Mouse (Mus musculus): ENCODE data around the gene Lpar2. TPM values are rescaled to one million over a fixed set of nuclear protein-coding genes. Genes with fewer than 3 reads are reported as not detected.

Lpar2 gene
- total and polyA plus RNA-seq, 3 experiments, result 0.74 to 3.0 (median 1.2) TPM

- dilution Hi-C loops (cut with MboI; ENCODE audit: extremely low pct_ligation_motif_present, extremely low pct_unique_long_range_greater_than_20kb, low sequenced_read_pairs) (no loop called here), in situ Hi-C loops (cut with MboI; ENCODE audit: low pct_ligation_motif_present, low pct_unique_long_range_greater_than_20kb, low sequenced_read_pairs) (no loop called here)
- Histone ChIP-seq H3K9ac (ENCODE audit: insufficient read depth, low read depth) (no peak overlapping the region), H3K27ac (ENCODE audit: insufficient read depth, low read depth) (no peak overlapping the region), H3K36me3 (replicated peaks in 1 of 2; ENCODE audit: control insufficient read depth in 1 of 2, insufficient read depth in 1 of 2, low read length in 1 of 2) (peaks cover 0 to 11% of the 10 kb centered on the region in 2 experiments), H3K27me3 (replicated peaks) (no peaks in the 10 kb centered on the region), H3K4me3 (replicated peaks in 1 of 3; ENCODE audit: low read depth in 2 of 3, low read length in 2 of 3, poor library complexity in 1 of 3) (no peak overlapping the region), H3K4me2 (ENCODE audit: insufficient read depth, low read depth, poor library complexity, severe bottlenecking) (no peak overlapping the region), H3K4me1 (ENCODE audit: control insufficient read depth in 1 of 2, insufficient read depth in 2 of 2) (no peaks in the 10 kb centered on the region), H3K79me2 (replicated peaks; ENCODE audit: control insufficient read depth, extremely low read depth, insufficient read depth, poor library complexity, severe bottlenecking) (no peaks in the 10 kb centered on the region), H3K9me3 (replicated peaks; ENCODE audit: low read length) (peaks cover 16% of the 10 kb centered on the region)
- DNase-seq (ENCODE audit: extremely low read depth), result no peak
- TF ChIP-seq KAT2A (IDR thresholded peaks at IDR 0.05; ENCODE audit: insufficient replicate concordance, low read length), result no peak
- no peak for TF ChIP-seq BHLHE40 (IDR thresholded peaks at IDR 0.05; ENCODE audit: low read depth, low read length)
- TF ChIP-seq POLR2A (IDR thresholded peaks at IDR 0.05; ENCODE audit: low read depth, low read length), result no peak
- TF ChIP-seq JUND (conservative IDR thresholded peaks at IDR 0.05; ENCODE audit: low read depth, low read length), result no peak
- TF ChIP-seq ZKSCAN1 (IDR thresholded peaks at IDR 0.05; ENCODE audit: borderline replicate concordance, low read depth, low read length), result no peak
- TF ChIP-seq ELF1 (IDR thresholded peaks at IDR 0.05; ENCODE audit: low read depth, low read length), result no peak
- TF ChIP-seq NRF1 (IDR thresholded peaks at IDR 0.05; ENCODE audit: low read depth, low read length), result no peak
- no peak for TF ChIP-seq MAZ (IDR thresholded peaks at IDR 0.05; ENCODE audit: low read depth, low read length)
- TF ChIP-seq MAFK (IDR thresholded peaks at IDR 0.05; ENCODE audit: insufficient replicate concordance, low read length), result no peak
- TF ChIP-seq IRF4 (IDR thresholded peaks at IDR 0.05; ENCODE audit: low read depth, low read length), result no peak
- no peak for TF ChIP-seq POLR2AphosphoS2 (IDR thresholded peaks at IDR 0.05; ENCODE audit: low read depth, low read length)
- TF ChIP-seq SMC3 (IDR thresholded peaks at IDR 0.05; ENCODE audit: low read depth, low read length), result no peak
Measured at GRCm38 (mm10) chr8:69876967-69877366, 54.7 kb downstream of the Lpar2 start.

GRCm38 (mm10) chr8:69877396-69877795 is 55.2 kb downstream of the Lpar2 start:
- dilution Hi-C loops (cut with MboI; ENCODE audit: extremely low pct_ligation_motif_present, extremely low pct_unique_long_range_greater_than_20kb, low sequenced_read_pairs) (no loop called here), in situ Hi-C loops (cut with MboI; ENCODE audit: low pct_ligation_motif_present, low pct_unique_long_range_greater_than_20kb, low sequenced_read_pairs) (no loop called here)
- no peaks in the 10 kb centered on the region for H3K79me2 ChIP-seq (replicated peaks; ENCODE audit: control insufficient read depth, extremely low read depth, insufficient read depth, poor library complexity, severe bottlenecking)
- no peak overlapping the region for H3K4me2 ChIP-seq (ENCODE audit: insufficient read depth, low read depth, poor library complexity, severe bottlenecking)
- H3K27ac ChIP-seq (ENCODE audit: insufficient read depth, low read depth), result no peak overlapping the region
- DNase-seq (ENCODE audit: extremely low read depth), result no peak
- TF ChIP-seq USF1 (IDR thresholded peaks at IDR 0.05; ENCODE audit: low read depth, low read length) (no peak), NRF1 (IDR thresholded peaks at IDR 0.05; ENCODE audit: low read depth, low read length) (no peak), RAD21 (IDR thresholded peaks at IDR 0.05; ENCODE audit: low read depth, low read length) (no peak), RCOR1 (conservative IDR thresholded peaks at IDR 0.05; ENCODE audit: low read depth, low read length) (no peak), JUND (conservative IDR thresholded peaks at IDR 0.05; ENCODE audit: low read depth, low read length) (no peak), CTCF (conservative IDR thresholded peaks at IDR 0.05 in 1 of 2, IDR thresholded peaks at IDR 0.05 in 1 of 2; ENCODE audit: low read depth in 2 of 2, low read length in 2 of 2) (no peak), PAX5 (IDR thresholded peaks at IDR 0.05; ENCODE audit: low read length) (no peak), TCF12 (IDR thresholded peaks at IDR 0.05; ENCODE audit: low read depth, low read length) (no peak), ZKSCAN1 (IDR thresholded peaks at IDR 0.05; ENCODE audit: borderline replicate concordance, low read depth, low read length) (no peak)
- H3K4me1 ChIP-seq (ENCODE audit: control insufficient read depth in 1 of 2, insufficient read depth in 2 of 2), result no peaks in the 10 kb centered on the region
- H3K9me3 ChIP-seq (replicated peaks; ENCODE audit: low read length), result peaks cover 21% of the 10 kb centered on the region
- H3K4me3 ChIP-seq (replicated peaks in 1 of 3; ENCODE audit: low read depth in 2 of 3, low read length in 2 of 3, poor library complexity in 1 of 3), result no peak overlapping the region
- H3K36me3 ChIP-seq (replicated peaks in 1 of 2; ENCODE audit: control insufficient read depth in 1 of 2, insufficient read depth in 1 of 2, low read length in 1 of 2), result peaks cover 0 to 15% of the 10 kb centered on the region in 2 experiments
- no peak overlapping the region for H3K9ac ChIP-seq (ENCODE audit: insufficient read depth, low read depth)
- H3K27me3 ChIP-seq (replicated peaks), result no peaks in the 10 kb centered on the region
